Mouse (Mus musculus) NIH3T3 (cell line): ENCODE results near the gene Tex10.

Experiments used
- DNase-seq: peaks from one replicate; pipeline ENCODE4 v3.0.0-alpha.2; 2012; ENCODE audit warnings: low read depth

Tex10 gene

DNA sequence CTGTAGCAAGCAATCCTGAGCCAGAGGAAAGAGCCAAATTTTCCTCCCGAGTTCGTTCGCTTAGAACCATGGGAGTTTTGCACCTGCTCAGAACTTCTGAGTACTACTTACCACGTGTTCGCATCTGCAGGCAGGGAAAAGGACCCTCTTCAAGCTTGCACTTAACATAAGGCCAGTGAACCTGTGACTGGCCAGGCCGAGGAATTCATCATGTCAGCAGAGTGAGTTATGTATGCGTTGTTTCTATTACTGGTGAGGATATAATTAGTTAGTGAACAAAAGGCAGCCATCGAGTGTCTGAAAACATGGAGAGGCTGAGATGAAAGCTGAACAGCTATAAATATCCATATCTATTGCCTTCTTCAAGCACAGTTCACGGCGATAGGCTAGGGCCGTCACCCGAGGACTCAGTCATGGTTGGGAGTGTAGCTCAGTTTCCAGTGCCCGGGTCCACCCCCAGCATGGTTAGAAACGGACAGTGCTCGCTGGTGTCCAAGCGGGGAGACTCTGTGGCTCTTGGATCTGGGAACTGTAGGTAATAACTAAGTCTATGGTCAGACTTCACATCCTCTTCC, 70.1 kb downstream of the Tex10 start:
- DNase-seq, result no peak

DNA sequence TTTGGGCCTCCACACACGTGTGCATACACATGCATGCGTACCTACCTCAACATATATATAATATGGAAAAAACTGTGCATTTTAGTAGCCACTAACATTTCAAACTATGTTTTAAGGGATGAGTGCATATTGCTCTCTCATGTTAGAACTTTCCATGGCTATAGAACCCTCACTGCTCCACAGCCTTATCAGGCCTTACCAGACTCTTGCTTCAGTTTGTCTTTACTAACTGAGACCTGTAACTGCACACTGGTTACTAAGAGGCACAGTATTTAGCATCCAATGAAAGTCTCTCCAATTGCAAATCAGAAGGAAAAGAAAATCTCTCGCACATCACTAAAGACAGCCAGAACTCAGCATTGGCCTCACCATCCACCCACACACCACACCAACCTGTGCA, 76.3 kb downstream of the Tex10 start:
- DNase-seq, result no peak

DNA sequence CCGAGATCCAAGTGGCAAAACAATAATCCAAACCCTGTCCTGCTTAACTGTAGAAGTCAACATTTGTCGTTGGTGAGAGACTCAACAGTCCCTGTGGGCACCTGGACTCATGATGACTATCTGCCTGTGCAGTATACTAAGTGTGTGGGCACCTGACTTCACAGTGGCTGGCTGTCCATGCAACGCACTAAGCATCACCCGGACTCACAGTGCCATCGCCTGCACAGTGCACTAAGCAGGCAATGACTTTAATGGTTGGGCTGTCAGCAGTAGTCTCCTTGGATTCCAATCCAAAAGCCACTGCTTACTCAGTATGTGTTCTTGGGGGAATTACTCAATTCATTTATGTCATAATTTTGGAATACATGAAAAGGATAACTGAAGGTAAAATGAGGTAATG, 90.8 kb downstream of the Tex10 start:
- no peak for DNase-seq

DNA sequence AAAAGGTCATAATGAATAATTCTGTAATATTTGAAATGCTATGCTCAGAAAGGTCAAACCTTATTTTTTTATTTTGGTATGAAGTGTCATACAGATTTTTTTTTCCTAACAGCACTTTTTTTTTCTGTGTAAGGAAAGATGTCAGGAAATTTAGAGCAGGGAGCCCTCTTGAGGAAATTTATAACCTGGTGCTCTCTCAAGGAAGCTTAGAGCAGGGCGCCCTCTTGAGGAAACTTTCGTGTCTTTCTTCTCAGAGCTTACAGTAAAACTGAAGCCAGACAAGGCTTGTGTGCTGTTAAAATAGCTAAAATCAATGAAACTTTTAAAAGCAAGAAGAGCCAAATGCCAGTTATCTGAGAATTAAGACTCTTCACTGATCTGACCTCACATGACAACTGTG, 92.3 kb downstream of the Tex10 start:
- peak; percentile 90 for DNase-seq
